Mouse (Mus musculus): Measurements from ENCODE around the gene Slc52a3.

DNA sequence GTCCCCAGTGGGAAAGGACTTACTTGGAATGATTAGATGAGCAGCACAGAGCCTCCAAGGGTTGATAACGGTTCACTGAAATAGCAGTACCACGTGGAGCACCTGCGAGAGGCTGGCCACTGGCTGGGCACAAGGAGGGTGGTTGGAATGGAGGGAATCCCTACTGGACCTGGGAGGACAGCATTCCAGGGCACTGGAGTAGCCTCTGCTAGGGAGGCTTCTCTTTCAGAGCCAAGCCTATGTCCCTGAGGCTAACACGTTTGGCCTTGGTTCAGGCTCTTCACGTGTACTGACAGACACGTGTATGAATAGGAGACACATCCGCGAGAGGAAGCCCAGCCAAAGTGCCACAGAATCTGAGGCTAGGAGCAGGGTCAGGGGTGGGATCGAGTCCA, 2.2 kb downstream of the Slc52a3 start:
- TF ChIP-seq CTCF (IDR thresholded peaks at IDR 0.05; ENCODE audit: borderline replicate concordance, extremely low read depth, insufficient read depth, insufficient read length) (no peak), POLR2A (IDR thresholded peaks at IDR 0.05; ENCODE audit: borderline replicate concordance, extremely low read depth, insufficient read depth, insufficient read length, poor library complexity, severe bottlenecking) (no peak)

Data from brain, embryonic 14.5 days (tissue).